Mouse (Mus musculus): ENCODE data around the gene Tmem116.

DNA sequence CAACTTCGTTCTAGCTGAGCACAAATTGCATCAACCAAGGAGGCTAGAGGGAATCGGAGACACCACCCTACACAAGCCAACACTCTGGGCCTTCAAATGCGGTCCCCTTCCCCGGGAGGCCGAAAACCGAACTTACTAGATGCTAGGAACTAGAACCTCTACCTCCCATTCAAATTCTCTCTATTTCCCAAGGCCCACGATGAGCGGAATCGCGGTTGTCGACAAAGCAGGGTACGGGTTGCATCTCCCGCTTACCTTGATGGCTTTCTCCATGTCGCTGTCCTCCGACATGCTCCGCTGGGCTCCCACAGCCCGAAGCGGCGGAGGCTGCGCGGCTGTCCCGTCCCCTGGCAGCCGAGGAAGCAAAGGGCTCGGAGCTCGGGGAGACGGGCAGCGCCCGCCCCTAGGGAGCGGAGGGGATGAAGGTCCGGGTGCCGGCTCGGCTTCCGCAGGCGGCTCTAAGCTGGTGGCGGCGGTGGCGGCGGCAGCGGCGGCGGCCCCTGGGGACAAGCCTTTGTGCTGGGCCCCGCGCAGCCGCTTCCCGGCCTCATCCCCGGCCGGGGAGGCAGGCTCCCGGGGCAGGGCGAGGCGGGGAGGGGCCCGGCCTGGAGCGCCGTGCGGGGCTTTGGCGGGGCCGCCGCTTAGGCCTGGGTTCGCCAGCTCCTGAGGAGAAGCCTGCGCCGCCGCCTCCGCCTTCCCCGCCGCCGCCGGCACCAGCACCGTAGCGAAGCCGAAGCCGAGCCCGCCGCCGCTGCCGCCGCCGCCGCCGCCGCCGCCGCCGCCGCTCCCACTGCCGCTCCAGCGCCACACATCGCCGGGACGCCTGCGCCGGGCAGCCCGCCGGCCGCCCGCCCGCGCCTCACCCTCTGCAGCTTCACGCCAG, 93.5 kb downstream of the Tmem116 start, which contains the start of the genes Adam1a and Gm42878:
- TF ChIP-seq CTCF (IDR thresholded peaks at IDR 0.05; ENCODE audit: low read depth, low read length) (no peak), POLR2A (IDR thresholded peaks at IDR 0.05; ENCODE audit: extremely low read depth, insufficient read depth, low read length) (no peak)

All from liver, adult 2 months (tissue).